Mouse (Mus musculus) bone marrow macrophage, adult 2 months (primary cell): Measurements from ENCODE around the gene Rpl31.

ENCODE experiments used
- CTCF ChIP-seq: IDR thresholded peaks from 2 replicates; pipeline ENCODE4 v1.5.1; 2012; ENCODE audit warnings: low read depth, mild to moderate bottlenecking, low read length, moderate library complexity
- POLR2A ChIP-seq: IDR thresholded peaks from 2 replicates; pipeline ENCODE4 v1.6.1; 2012; ENCODE audit warnings: mild to moderate bottlenecking, low read depth, low read length, borderline replicate concordance

GRCm38 (mm10) chr1:39336788-39337187 is 30.9 kb upstream of the Rpl31 start:
- no peak for TF ChIP-seq POLR2A
- TF ChIP-seq CTCF, result no peak
